Mouse (Mus musculus): ENCODE results near the gene Ing4. TPM values are rescaled to one million over a fixed set of nuclear protein-coding genes. Genes with fewer than 3 reads are reported as not detected.
A peak's percentile ranks its signal among the peaks of the same experiment; 100 is the strongest.

Ing4 gene
- total RNA-seq (2017) = 92.9 and 101 TPM in 2 replicates

DNA sequence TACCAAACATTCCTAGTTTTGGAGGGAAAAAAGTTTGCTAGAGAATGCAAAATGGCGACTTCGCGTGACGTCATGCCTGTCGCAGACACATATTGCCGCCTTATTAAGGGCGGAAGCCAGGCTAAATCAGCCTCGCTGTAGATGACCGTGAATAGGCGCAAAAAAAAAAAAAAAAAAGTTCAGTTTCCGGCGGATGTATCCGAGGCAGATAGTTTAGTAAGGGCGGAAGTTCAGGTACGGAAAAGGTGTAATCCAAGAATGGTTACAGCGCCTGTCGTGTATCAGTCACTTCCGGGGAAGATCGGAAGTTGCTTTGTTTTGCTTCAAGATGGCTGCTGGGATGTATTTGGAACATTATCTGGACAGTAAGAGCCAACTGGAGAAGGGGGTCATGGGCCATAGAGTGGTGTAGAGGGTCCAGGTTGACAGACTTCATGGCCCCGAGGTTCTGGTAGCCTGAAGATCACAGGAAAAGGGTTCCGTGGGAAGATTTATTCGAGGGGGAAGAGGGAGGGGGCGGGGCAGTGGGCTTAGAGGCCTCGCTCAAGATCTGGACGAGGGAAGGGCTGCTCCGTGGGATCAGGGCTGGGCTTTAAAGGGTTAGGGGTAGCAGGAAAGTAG is at the start of gene Ing4:
Gene Ing4, plus strand, starts transcription at position 228 of the 621 bp plus-strand sequence.
- peak; percentile 92 to 95 for ATAC-seq (replicated peaks in 1 of 2; ENCODE audit: insufficient read depth in 1 of 2, low FRiP score in 2 of 2, low TSS enrichment in 1 of 2, low read depth in 1 of 2, poor library complexity in 2 of 2, severe bottlenecking in 2 of 2)

DNA sequence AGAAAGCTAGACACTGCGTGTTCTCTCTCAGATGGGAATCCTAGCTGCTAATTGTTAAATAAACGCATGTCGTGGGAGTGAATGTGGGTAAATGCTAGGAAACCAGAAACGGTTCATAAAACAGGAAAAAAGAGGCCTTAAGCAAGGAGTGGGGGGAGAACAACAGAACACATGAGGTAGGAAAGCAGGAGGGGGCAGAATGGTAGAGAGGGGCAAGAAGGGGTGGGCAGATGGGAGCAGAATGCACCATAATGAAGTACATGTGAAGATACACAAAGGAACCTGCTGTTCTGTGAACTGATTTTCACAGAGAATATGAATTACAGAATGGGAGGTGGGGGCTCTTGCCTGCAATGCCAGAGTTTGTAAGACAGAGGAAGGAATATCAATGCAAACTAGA is 47.3 kb upstream of the Ing4 start:
- no peak for ATAC-seq (replicated peaks in 1 of 2; ENCODE audit: insufficient read depth in 1 of 2, low FRiP score in 2 of 2, low TSS enrichment in 1 of 2, low read depth in 1 of 2, poor library complexity in 2 of 2, severe bottlenecking in 2 of 2)

DNA sequence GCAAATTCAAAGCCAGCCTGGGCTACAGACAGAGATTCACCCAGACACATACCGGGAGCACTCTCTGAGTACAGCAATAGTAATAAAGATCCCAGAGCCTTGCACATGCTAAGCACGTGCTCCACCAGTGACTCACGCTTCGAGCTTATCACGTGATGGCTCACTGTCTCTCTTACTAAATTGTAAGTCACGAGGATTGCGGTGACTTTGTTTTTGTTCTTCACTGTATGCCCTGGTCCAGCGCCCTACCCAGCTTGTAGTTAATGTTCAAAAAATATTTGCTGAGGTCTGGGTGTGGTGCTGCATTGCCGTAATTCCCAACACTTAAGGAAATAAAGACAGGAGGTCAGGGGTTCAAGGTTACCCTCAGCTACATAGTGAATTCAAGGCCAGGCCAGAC is 46.2 kb upstream of the Ing4 start:
- ATAC-seq (replicated peaks in 1 of 2; ENCODE audit: insufficient read depth in 1 of 2, low FRiP score in 2 of 2, low TSS enrichment in 1 of 2, low read depth in 1 of 2, poor library complexity in 2 of 2, severe bottlenecking in 2 of 2) = no peak

- no peak for ATAC-seq (replicated peaks in 1 of 2; ENCODE audit: insufficient read depth in 1 of 2, low FRiP score in 2 of 2, low TSS enrichment in 1 of 2, low read depth in 1 of 2, poor library complexity in 2 of 2, severe bottlenecking in 2 of 2)
These were observed 45.7 kb upstream of the Ing4 start for GRCm38 (mm10) chr6:124993876-124994275.

DNA sequence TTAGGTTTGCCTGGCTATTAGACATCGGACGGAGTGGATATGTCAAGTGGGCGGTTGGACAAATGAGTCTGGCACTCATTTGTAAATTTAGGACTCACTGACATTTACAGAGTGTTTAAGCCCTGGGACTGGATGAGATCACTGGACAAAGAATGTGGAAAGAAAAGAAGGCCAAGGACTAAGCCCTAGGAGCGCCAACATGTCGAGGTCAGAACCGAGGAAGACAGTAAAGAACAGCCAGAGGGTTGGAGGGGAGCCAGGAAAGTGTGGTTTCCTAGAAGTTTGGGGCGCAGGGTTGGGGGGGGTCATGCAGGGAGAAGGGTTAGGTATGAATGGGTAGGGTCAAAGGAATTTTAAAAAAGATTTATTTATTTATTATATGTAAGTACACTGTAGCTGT is 44.3 kb upstream of the Ing4 start:
- no peak for ATAC-seq (replicated peaks in 1 of 2; ENCODE audit: insufficient read depth in 1 of 2, low FRiP score in 2 of 2, low TSS enrichment in 1 of 2, low read depth in 1 of 2, poor library complexity in 2 of 2, severe bottlenecking in 2 of 2)

GRCm38 (mm10) chr6:124995831-124996403 is 43.6 kb upstream of the Ing4 start:
- no peak for ATAC-seq (replicated peaks in 1 of 2; ENCODE audit: insufficient read depth in 1 of 2, low FRiP score in 2 of 2, low TSS enrichment in 1 of 2, low read depth in 1 of 2, poor library complexity in 2 of 2, severe bottlenecking in 2 of 2)

DNA sequence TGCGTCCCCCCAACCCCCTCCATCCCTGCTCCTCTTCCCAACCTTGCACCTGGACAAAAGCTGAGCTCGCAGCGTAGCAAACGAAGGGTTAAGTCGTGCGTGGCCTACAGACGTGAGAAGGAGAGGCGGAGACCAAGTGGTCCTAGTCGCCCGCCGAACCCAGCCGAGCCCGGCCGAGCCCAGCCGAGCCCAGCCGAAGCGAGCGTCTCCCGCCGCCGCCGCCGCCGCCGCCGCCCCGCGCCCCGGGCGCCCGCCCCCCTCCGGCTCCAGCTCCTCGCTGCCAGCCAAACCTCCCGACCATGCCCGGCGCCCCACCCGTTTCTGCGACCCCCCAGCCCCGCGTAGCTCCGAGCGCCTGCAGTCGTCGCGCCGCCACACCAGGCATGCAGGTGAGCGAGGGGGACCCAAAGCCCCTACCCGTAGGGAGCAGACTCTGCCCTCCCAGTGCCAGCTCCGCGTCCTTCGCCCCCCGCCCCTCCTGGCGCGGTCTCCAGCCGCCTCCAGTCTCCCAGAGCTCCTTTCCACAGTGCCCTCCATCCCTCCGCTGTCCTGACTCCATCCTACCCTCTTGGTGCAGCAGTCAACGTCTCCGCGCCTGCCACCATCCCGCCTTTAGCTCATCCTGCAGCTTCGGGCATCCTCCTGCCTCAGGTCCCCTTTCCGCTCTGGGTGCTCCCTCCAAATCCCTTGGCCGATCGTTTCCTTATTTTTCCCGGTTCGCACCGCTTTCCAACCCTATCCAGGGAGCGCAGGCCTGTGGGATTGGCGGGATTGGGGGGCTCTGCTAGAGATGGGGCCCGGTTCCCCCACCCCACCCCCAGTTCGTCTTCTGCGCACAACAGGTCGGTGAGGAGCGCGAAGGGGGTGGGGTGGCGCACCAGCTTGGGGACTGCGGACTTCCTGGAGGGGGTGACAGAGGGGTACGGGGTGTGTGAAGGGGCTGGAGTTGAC is 42.7 kb upstream of the Ing4 start, which contains the start of gene Pianp:
Gene Pianp, plus strand, starts transcription at position 144 of the 951 bp plus-strand sequence.
- peak; percentile 70 to 75 for ATAC-seq (replicated peaks in 1 of 2; ENCODE audit: insufficient read depth in 1 of 2, low FRiP score in 2 of 2, low TSS enrichment in 1 of 2, low read depth in 1 of 2, poor library complexity in 2 of 2, severe bottlenecking in 2 of 2)

DNA sequence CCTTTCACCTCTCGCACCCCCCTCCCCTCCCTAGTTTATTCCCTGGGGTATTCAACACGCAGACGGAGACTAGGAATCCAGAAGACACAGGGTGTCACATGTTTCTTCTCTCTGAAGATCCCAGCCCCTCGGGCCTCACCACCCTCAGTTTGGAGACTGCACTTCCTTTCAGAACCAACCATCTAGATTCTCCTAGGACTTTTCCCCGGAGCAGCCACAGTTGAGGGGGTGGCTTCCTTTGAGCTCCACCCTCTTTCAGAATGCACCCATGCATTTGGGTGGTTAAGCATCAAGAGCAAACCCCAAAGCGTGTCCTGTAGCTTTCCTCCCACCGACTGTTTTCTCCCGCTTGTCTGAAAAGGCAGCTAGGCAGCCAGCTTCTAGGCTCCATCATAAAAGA is 41.5 kb upstream of the Ing4 start:
- no peak for ATAC-seq (replicated peaks in 1 of 2; ENCODE audit: insufficient read depth in 1 of 2, low FRiP score in 2 of 2, low TSS enrichment in 1 of 2, low read depth in 1 of 2, poor library complexity in 2 of 2, severe bottlenecking in 2 of 2)

DNA sequence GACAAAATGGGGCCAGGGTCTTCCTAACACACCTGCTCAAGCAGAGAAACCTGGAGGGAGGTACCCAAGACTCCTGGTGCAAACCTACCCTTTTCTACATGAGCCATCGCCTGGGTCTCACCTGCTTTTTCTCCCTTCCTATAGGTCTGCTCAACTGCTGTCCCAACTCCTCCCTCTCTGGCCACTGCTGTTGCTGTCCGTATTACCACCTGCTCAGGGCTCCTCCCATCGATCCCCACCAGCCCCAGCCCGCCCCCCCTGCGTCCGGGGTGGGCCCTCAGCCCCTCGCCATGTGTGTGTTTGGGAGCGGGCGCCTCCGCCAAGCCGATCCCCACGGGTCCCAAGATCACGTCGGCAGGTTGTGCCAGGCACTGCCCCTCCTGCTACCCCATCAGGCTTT is 40.5 kb upstream of the Ing4 start:
- no peak for ATAC-seq (replicated peaks in 1 of 2; ENCODE audit: insufficient read depth in 1 of 2, low FRiP score in 2 of 2, low TSS enrichment in 1 of 2, low read depth in 1 of 2, poor library complexity in 2 of 2, severe bottlenecking in 2 of 2)

DNA sequence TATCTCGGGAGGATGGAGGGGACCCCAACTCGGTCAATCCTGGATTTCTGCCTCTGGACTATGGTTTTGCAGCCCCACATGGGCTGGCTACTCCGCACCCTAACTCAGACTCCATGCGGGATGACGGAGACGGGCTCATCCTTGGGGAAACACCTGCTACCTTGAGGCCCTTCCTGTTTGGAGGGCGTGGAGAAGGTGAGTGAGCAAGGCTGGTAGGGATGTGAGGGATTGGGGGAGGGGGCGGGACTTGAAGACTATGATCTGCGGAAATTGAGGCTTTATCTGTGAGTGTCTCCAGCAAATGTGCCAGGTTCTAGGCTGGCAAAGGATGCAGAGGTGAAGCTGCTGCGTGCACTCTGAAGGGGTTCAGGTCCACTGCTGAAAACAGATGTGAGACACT is 40.0 kb upstream of the Ing4 start:
- no peak for ATAC-seq (replicated peaks in 1 of 2; ENCODE audit: insufficient read depth in 1 of 2, low FRiP score in 2 of 2, low TSS enrichment in 1 of 2, low read depth in 1 of 2, poor library complexity in 2 of 2, severe bottlenecking in 2 of 2)

DNA sequence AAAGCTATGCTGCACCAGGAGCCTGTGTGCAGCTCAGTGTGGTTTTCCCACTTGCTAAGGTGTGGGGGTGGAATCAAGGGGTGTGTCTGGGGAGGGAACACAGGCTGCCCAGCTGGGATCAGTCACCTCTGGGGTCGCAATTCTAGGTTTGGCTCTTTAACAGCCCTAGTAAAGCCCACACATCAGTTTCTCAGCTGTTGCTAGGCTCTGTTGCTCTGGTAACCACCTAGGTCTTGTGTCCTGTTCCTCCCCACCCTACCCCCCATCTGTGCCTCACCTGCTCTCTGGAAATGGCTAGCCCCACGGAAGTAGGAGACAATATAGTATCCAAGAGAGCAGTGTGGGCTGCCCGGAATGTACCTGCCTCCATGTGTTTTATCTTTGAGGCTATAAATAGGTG is 35.9 kb upstream of the Ing4 start:
- no peak for ATAC-seq (replicated peaks in 1 of 2; ENCODE audit: insufficient read depth in 1 of 2, low FRiP score in 2 of 2, low TSS enrichment in 1 of 2, low read depth in 1 of 2, poor library complexity in 2 of 2, severe bottlenecking in 2 of 2)

GRCm38 (mm10) chr6:125005086-125005485 is 34.5 kb upstream of the Ing4 start:
- no peak for ATAC-seq (replicated peaks in 1 of 2; ENCODE audit: insufficient read depth in 1 of 2, low FRiP score in 2 of 2, low TSS enrichment in 1 of 2, low read depth in 1 of 2, poor library complexity in 2 of 2, severe bottlenecking in 2 of 2)

GRCm38 (mm10) chr6:125008060-125008459 is 31.5 kb upstream of the Ing4 start:
- no peak for ATAC-seq (replicated peaks in 1 of 2; ENCODE audit: insufficient read depth in 1 of 2, low FRiP score in 2 of 2, low TSS enrichment in 1 of 2, low read depth in 1 of 2, poor library complexity in 2 of 2, severe bottlenecking in 2 of 2)

- ATAC-seq (replicated peaks in 1 of 2; ENCODE audit: insufficient read depth in 1 of 2, low FRiP score in 2 of 2, low TSS enrichment in 1 of 2, low read depth in 1 of 2, poor library complexity in 2 of 2, severe bottlenecking in 2 of 2) = peak; percentile 97 to 98
These were observed 30.9 kb upstream of the Ing4 start for GRCm38 (mm10) chr6:125008586-125009128.

DNA sequence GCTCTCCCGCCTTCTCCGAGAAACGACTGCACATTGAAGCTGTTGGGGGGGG is 30.6 kb upstream of the Ing4 start, which contains the start of gene Zfp384:
Gene Zfp384, plus strand, starts transcription at position 17 of the 52 bp plus-strand sequence.
- no peak for ATAC-seq (replicated peaks in 1 of 2; ENCODE audit: insufficient read depth in 1 of 2, low FRiP score in 2 of 2, low TSS enrichment in 1 of 2, low read depth in 1 of 2, poor library complexity in 2 of 2, severe bottlenecking in 2 of 2)

DNA sequence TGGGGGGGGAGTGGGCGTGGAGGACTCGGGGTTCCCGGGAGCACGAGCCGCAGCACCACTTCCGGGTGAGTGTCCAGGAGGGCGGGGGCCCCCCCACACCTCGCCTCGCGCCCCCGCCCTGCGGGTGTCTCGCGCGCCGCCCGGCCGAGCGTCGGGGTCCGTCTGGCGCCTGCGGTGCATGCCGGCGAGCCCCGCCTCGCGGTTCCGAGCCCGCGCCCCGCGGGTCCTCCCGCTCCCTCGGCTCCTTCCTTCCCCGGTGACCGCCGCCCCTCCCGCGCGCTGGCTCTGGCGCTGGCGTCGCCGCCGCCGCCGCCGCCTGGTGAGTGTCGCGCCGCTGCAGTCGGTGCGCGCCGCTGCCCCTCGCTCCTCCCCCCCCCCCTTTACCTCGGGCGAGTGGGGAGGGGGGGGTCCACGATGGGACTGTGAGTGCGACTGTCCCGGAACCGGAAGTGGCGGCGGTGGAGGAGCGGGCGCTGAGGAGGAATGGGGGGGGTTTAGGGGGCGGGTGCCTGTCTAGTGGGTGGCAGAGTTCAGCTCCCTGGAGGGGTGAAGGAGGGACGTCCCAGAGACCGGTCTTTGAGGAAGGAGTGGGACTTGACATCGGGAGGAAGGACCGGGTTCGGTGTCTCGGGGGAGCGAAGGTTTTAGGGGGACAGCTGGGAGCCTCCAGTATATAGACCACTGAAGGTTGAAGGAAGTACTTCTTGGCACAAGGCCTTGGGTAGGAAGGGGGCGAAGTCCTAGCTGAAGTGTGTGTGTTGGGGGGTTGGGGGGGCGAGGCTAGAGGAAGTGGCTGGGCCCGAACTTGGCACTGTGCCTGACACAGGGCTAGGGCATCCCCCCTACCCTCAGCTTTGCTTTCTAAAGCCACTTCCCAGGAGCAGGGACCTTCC is 30.1 kb upstream of the Ing4 start:
- ATAC-seq (replicated peaks in 1 of 2; ENCODE audit: insufficient read depth in 1 of 2, low FRiP score in 2 of 2, low TSS enrichment in 1 of 2, low read depth in 1 of 2, poor library complexity in 2 of 2, severe bottlenecking in 2 of 2) = peak; percentile 52 to 73

- no peak for ATAC-seq (replicated peaks in 1 of 2; ENCODE audit: insufficient read depth in 1 of 2, low FRiP score in 2 of 2, low TSS enrichment in 1 of 2, low read depth in 1 of 2, poor library complexity in 2 of 2, severe bottlenecking in 2 of 2)
These were observed 21.9 kb upstream of the Ing4 start for GRCm38 (mm10) chr6:125017682-125018081.

- peak; percentile 65 to 86 for ATAC-seq (replicated peaks in 1 of 2; ENCODE audit: insufficient read depth in 1 of 2, low FRiP score in 2 of 2, low TSS enrichment in 1 of 2, low read depth in 1 of 2, poor library complexity in 2 of 2, severe bottlenecking in 2 of 2)
These were observed 9.0 kb upstream of the Ing4 start for GRCm38 (mm10) chr6:125030532-125030931.
